Mouse (Mus musculus): ENCODE measurements around the gene Adcy9. TPM values are rescaled to one million over a fixed set of nuclear protein-coding genes. Genes with fewer than 3 reads are reported as not detected.

Gene Adcy9
- total RNA-seq, 2 experiments from 2014 or later, result 26.3 to 30.6 TPM

DNA sequence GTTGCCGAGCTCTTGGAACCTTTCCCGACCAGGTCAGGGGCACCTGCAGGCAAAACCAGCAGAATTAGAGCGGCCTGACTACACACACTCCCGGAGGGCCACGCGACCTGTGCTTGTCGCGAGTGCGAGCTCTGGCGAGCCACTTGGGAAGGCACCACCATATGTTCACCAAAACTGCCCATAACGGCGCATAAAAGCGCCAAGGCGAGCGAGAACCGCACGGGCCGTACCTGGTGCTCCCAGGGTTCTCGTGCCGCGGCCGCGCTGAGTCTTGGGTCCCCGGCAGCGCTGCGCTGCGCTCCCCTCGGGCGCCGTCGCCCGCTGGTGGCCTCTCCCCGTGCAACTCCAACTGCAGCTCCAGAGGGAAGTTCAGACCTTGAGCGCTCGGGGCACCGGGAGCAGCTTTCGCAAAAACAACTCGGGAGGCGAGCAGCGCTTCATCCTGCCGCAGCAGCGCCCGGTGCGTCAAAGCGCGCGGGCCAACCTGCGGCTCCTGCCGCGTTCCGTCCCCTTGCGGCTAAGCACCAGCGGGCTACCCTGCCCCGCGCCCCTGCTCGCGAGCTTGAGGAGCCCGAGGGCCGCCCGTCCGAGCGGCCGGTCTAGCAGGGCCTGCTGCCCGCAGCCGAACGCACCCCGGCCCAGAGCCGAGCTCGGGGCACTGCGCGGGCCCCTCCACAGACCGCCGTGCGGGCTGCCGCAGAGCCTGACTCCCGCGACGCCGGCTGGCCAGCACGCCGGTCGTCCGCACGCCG, 576 bp downstream of the Adcy9 start:
- no peak for DNase-seq
- intact Hi-C loops (cut with DNase I), result loop anchor here (1.0 to 2.0 kb wide), 2 partner anchors 43 to 103 kb away; no protein-coding TSS in a partner anchor

DNA sequence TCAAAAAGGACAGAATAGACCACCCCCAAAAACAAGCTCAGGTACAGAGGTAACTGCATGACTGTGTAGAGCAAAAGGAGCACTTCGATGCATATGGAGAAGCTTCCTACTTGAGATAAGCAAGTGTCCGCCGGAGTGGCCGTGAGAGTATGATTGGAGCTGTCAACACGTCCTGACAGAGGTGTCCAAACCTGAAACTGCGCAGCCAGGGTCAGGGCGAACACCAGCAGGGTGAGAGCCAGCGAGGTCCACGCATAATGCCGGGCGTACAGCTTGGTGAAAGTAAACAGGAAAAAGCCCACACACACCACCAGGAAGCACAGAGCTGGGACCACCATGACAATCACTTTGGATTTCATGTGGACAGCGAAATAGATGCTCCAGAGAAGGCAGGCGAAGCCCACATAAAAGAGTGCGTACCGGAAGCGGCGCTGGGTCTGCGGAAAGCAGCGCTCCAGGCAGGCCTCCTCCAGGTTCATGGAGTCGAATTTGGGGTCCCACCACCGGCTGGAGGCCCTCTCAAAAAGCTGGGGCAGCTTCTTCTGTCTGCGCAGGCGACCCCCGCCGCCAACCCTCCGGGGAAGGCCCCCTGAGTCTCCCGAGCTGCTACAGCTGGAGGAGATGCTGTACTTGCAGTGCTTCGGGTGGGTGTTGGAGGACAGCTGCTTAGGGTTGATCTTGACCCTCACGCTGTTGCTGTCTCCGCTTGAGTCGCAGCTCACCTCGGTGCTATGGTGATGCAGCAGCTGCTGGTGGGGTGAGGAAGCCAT, 1.3 kb downstream of the Adcy9 start:
- peak in 1 of 2 experiments; percentile 43 for DNase-seq
- intact Hi-C loops (cut with DNase I), result loop anchor here (2.0 kb wide), 1 partner anchor 102 kb away; no protein-coding TSS in a partner anchor

DNA sequence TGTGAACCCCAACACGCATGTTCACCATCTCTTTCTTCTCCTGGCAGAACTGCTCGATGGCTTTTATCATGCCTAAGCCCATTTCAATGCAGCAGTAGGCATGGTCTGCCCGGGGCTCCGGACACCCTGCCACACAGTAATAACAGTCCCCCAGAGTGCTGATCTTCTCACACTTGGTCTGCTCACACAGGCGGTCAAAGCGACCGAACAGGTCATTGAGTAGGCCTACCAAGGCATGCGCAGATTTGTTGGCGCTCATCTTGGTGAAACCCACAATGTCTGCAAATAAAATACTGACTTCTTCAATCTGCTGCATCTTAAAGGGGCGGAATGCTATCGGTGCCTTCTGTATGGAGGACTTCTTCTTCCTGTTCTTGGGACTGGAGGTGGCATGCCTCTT, 2.2 kb downstream of the Adcy9 start:
- no peak for DNase-seq
- intact Hi-C loops (cut with DNase I), result loop anchor here (2.0 kb wide), 1 partner anchor 101 kb away; no protein-coding TSS in a partner anchor

DNA sequence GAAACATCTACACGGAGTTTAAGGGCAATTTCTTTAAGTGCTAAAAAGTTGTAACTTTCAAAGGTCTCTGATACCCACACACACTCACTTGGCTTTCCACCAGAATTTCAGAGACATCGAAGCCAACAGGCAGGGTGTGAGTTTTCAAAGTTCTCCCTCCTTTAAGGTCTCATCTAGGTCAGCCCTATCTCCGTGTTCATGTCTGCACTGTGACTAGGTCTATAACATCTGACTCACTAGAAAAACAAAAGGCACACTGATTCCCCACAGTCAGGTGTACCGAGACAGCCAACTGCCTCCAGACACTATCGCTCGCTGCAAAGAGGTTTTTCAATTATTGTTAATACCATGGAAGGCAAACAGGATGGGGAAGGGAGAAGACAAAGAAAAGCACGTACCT, 2.8 kb downstream of the Adcy9 start:
- no peak for DNase-seq
- intact Hi-C loops (cut with DNase I), result no loop called here

DNA sequence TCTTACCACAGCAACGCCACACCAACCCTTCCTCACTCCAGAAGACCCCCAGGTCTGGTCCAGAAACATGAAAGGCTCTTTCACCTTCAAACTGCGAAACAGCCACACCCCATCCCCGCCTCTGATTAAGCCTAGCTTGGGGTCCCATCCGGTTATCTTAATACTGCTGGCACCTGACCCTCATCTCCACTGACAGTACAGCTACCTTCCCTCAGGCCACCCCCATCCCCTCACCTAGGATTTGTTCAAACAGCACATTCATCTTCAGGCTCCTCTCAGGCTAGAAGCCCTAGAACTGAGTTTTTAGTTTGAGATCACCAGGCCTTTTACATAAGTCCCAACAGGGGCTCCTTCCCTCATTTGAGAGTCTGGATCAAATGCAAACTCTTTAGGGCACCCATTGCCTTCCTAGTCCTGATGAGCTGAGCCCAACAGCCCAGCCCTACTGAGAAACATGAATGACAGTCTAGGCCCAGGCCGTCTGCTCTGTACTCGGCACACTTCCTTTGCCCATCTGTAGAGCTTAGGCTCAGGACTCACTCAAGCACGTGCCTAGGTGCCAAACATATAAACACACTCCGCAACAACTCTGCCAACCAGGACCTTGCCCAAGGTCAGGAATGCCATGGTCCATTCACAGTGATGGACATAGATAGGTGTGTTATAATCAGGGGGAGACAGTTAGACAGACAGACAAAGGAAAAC, 5.3 kb downstream of the Adcy9 start:
- no peak for DNase-seq
- intact Hi-C loops (cut with DNase I), result no loop called here

DNA sequence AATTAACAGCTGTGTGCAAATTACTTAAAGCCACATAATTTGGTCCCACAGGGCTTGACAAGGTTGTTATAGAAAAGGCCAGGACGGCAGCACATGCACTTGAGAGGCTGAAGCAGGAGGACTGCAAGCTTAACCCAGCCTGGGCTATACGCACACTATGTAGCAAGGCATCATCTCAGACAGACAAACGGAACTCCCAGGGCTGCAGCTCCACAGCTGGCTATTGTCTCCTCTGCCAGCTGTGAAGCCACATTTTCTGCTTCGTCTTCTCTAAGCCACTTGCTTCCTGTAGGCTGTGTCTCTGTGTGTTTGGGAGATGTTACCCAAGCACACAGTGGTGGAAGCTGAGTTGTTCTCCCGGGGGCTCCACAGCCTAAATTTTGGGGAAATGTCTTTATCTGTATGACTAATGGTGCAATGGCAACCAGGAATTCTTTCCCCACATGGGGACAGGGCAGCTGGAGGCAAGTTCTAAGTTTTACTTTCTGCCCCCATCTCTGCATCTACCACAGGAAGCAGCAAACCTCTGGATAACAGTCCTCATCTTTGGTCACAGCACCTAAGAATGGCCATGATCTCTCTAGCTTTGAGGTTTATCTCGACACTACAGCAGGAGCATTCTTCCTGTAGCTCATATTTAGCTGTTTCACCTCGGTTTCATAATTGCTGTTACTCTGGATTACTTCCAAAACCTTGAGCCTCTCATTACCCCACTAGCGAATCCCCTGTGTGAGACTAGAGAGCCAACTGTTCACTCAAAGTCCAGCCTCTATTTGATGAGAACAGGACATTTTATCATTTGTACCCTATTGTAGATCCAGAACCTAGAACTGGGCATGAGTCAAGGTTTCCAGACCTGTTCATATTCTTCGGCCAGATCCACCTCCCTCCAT, 6.1 kb downstream of the Adcy9 start:
- intact Hi-C loops (cut with DNase I), result no loop called here

DNA sequence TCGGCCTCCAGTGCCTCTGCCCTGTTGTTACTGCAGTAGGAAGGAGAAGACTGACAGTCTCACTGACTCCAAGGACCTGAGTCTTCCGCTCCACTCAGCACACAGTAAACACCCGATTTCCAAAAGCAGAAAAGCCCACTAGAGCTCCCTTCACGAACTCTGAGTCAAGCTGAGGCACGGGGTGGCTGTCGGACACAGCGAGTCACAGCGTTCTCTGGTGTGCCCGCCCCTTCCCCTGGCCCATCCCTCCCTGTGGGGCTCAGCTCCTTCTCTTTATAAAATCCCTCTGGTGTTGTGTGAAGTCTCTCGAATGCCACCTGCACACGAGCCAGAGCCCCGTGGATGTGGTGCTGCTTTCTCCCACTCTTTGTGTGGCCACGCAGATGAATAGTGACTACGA, 7.0 kb downstream of the Adcy9 start:
- no peak for DNase-seq
- intact Hi-C loops (cut with DNase I), result no loop called here

More for the DNA sequence above, 6.1 kb downstream of the Adcy9 start:
- no peak for DNase-seq

DNA sequence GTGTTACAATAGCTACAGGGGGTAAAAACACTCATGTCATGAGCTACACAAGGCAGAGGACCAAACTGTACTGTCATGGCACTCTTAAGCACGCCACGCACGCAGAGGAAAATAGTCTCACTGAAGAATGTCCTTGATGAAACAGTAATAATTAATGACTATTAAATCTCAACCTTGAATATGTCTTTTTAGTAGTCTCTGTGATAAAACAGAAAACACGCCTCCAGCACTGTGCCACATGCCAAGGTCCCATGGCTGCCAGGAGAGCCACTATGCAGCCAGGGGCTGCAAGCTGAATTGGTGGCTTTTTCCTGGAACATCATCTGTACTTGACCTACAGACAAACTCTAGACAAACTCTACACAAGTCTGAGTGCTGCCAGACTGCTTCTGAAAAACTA, 8.0 kb downstream of the Adcy9 start:
- no peak for DNase-seq
- intact Hi-C loops (cut with DNase I), result no loop called here

DNA sequence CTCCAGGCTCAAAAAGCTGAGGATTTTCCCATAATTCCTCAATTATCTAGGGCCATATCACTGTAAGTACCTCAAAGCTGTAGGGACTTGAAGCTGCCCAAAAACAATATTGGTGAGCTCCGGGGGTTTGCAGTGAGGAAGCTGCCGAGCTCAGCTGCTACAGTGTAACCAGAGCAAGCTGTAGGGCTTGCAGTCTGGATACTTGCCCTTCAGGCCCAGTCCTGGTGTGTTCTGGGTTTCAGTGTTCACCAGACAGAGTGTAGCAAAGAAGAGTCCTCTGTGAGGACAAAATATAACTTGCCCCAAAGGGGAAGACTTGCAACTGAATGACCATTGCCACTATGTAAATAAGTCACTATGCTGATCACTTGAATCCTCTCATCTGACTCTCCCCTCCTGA, 9.0 kb downstream of the Adcy9 start:
- intact Hi-C loops (cut with DNase I), result no loop called here
- no peak for DNase-seq

DNA sequence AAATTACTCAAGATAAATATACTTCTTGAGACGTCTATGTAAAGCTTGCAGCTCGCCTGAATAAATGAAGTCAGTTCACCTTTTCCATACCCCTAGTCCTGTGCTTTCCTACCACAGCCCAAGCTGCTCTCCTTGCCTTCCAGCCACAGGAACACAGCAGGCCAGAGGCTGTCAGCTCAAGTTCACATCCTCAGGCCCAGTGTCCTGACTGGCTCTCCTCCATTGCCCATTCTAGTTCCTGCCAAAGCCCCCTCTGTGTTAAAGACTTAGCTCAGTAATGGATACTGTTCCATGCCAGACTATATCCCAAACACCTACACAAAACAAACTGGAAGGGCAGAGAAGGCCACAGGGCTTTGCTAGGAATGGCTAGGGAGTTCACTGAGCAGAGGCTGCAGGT, 12.8 kb downstream of the Adcy9 start:
- intact Hi-C loops (cut with DNase I), result no loop called here
- no peak for DNase-seq

DNA sequence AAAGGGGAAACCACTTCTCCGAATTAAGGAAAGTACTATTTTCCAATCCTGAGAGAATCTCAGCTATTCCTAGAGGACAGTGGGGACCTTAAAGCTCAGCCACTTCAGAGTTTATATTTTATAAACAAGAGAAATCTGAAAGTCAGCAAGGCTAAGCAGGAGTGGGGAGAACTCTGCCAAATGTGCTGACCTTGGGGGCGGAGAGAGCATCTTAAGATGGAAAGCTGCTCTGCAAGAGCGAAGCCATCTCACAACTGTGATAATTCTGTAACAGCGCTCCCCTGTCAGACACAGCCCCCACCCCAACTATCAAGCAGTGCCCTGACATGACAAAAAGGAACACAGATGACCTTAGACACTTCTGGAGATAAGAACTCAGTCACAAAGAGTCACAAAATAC, 13.6 kb downstream of the Adcy9 start:
- intact Hi-C loops (cut with DNase I), result no loop called here
- DNase-seq, result no peak

DNA sequence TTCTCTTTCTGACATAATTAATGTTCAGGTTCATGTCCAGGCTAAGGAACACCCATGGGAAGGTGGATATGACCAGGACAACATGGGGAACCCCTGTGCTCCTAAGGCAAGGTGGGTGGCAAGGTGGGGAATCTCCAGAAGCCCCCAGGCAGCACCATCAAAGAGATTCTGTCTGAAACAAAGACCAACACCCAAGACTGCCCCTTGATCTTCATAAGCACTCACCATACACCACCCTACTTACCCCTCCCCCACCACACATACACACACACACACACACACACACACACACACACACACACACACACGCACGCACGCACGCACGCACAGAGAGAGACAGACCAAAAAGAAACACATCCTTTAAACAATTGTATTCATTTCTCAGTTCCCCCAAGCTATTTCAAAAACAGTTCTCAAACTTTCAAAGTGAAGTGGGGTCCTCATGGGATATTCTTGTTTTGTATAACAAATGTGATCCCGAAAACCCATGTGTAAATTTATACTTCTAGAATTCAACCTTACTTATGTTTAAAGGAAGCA, 14.2 kb downstream of the Adcy9 start:
- no peak for DNase-seq
- intact Hi-C loops (cut with DNase I), result no loop called here

DNA sequence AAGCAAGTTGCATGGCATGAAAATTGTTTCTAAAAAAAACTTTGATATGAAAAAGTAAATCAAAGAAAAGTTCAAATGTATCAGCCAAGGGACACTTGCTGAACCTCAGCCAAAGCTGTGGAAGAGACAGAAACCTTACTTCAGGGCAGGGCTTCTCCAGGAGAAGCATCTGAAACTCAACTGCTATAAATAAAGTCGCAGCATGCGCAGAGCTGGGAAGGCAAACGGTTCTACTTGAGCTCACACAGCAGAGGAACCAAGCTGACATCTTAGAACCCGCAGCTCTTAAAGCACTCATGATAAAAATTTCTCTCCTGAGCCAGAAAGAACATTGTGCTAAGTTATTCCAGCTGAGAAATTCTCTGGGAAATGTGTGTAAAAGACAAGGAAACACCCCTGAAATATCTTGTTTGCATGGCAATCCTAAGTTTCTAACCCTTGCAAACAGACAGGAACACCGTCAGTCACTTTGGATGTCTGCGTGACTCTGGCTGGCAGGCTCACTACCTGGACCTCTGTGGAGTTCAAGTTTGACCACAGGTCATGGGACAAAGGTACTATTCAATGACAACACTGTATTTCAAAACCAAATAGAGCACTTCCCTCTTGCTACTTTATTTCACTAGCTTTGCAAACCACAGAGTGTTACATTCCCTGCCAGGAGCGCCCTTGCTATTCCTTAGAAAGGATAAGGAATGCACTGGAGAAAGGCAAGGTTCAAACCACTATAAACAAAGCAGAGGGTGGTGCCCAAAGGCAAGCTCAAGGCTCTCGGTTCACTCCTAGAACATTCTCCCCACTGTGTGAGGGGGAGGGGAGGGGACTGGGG, 15.2 kb downstream of the Adcy9 start:
- DNase-seq, result no peak
- intact Hi-C loops (cut with DNase I), result no loop called here

DNA sequence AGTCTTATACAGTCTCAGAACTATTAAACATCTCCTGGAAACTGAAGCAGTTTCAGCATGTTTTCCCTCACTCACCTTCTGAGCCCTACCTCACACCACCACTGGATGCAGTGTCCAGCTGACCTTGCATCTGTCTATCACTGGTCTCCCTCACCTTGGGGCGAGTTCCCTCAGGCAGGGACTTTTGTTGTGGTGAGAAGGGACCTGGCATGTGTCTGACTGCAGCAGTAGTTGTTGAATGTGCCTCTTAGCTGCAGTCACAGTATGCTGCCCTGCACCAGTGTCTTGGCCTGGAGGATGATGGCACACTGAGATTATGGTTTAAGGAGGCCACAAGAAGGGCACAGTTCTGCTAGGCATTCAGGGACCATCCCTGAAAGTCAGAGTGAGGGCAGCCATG, 19.2 kb downstream of the Adcy9 start:
- DNase-seq, result no peak
- intact Hi-C loops (cut with DNase I), result no loop called here

DNA sequence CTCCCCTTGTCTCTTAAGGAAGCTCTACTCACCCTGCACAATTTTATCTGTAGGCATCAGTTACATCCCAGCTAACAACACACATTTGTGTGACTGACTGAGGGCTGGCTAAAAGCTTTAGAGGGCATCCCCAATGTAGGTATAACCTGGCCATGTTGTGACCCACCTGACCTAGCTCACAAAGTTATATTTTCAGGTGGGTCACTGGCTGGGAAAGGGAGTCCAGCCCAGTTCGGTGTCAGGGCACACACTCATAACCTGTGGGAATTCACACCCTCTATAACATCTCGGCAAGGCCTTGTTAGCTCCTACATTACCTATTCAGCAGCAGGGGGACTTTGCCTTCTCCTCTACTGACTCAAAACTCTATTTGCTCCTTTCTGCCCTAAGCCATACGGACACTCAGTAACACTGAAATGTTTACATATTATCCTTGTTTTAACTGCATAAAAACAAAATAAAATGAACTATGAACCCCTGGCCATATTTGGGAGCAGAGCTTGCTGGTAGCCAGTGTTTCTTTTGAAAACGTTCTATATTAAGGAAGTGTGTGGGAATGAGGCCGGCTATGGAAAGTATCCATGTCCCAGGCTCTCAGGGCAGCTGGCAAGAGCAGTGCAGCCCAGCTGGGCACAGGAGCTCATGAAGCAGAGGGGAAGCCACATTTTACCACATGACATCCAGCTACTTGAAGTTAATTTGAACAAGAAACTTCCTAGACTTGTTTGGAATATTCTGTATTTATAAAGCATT, 20.7 kb downstream of the Adcy9 start:
- no peak for DNase-seq
- intact Hi-C loops (cut with DNase I), result loop anchor here (5.0 kb wide), 1 partner anchor 82 kb away; no protein-coding TSS in a partner anchor

DNA sequence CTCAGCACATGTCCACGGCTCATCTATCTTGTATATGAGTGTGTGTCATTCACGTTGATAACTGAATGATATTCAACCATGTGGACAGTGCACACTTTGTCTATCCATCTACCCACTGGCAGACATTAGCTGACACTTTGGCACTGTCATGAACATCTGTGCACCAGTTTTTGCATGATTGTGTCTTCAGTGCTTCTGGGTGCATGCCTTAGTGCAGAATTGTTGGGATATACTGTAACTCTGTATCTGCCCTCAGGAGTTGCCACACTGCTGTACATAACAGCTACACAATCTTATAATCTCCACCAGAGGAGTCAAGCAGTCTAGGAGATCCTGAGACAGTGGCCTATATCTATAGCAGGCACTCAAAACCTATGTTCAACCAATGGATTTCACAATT, 21.5 kb downstream of the Adcy9 start:
- DNase-seq, result no peak
- intact Hi-C loops (cut with DNase I), result loop anchor here (5.0 kb wide), 1 partner anchor 81 kb away; no protein-coding TSS in a partner anchor

DNA sequence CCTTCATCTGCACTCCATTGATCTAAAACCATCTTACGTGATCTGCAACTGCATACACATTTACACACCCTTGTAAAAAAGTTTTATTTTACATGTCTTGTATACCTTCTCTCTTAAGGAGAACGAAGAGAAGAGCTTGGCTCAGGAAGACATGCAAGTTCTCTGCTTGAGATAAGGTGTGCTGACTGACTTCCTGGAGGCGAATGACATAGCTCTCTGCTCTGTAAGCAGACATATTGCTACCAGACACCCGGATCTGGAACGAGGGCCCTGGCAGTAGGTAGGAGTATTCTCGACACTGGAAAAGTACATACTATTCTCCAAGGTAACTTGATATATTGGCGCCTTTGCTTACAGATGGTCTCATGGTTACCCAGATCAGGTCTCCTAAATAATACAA, 22.7 kb downstream of the Adcy9 start:
- no peak for DNase-seq
- intact Hi-C loops (cut with DNase I), result loop anchor here (5.0 kb wide), 1 partner anchor 80 kb away; no protein-coding TSS in a partner anchor

DNA sequence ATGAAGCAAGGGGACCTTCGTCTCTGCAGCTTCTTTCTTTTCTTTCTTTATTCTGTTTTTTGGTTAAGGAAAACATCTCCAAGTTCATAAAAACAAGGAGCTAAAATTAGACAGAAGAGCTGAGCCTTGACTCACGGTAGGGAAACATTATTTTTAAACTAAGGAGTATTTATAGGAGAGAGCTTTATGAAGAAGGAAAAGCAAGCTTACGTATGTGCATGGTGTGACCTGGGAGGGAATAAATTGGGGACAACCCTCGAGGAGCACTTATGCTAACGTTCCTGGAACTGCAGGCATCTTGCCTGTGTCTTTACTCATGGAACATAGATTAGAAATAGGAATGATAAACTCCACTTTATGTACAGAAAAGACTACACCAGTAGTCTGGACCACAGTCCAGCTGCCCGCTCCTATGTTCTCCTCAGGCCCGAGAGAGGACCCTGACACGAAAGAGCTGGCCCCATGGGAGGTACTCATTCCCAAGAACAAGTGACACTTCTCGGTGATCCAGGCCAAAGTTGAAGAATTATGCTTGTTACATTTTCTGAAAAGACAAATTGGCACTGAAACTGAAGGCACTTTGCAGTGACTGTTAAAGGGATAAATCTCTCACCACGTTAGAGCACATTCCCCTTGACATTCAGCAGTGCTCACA, 24.5 kb downstream of the Adcy9 start:
- intact Hi-C loops (cut with DNase I), result loop anchor here (5.0 kb wide), 1 partner anchor 79 kb away; no protein-coding TSS in a partner anchor
- no peak for DNase-seq
